Mouse (Mus musculus): ENCODE data around the gene Nxf3.

The Nxf3 gene

GRCm38 (mm10) chrX:136085155-136085554, at the start of gene Nxf3:
Gene Nxf3, minus strand, starts transcription at chrX:136085255.
- no peak for DNase-seq (ENCODE audit: low spot score in 2 of 2)

- DNase-seq (ENCODE audit: low spot score in 2 of 2): peak; percentile 61 to 72
Measured at GRCm38 (mm10) chrX:136127744-136128064, 42.6 kb upstream of the Nxf3 start.

GRCm38 (mm10) chrX:136127038-136127743, 42.1 kb upstream of the Nxf3 start:
- DNase-seq (ENCODE audit: low spot score in 2 of 2): no peak

GRCm38 (mm10) chrX:136115419-136115961, 30.4 kb upstream of the Nxf3 start:
- peak; percentile 66 to 75 for DNase-seq (ENCODE audit: low spot score in 2 of 2)

- no peak for DNase-seq (ENCODE audit: low spot score in 2 of 2)
Measured at GRCm38 (mm10) chrX:136115015-136115414, 30.0 kb upstream of the Nxf3 start.

GRCm38 (mm10) chrX:136107942-136108341, 22.9 kb upstream of the Nxf3 start:
- DNase-seq (ENCODE audit: low spot score in 2 of 2): peak; percentile 74 to 77

- peak in 1 of 2 experiments; percentile 11 for DNase-seq (ENCODE audit: low spot score in 2 of 2)
Measured at GRCm38 (mm10) chrX:136104724-136105088, 19.7 kb upstream of the Nxf3 start.

GRCm38 (mm10) chrX:136104046-136104723, 19.1 kb upstream of the Nxf3 start:
- DNase-seq (ENCODE audit: low spot score in 2 of 2): peak; percentile 6 to 23

GRCm38 (mm10) chrX:136094421-136094820, 9.4 kb upstream of the Nxf3 start:
- peak; percentile 31 to 47 for DNase-seq (ENCODE audit: low spot score in 2 of 2)

- DNase-seq (ENCODE audit: low spot score in 2 of 2): no peak
Measured at GRCm38 (mm10) chrX:136092497-136093279, 7.6 kb upstream of the Nxf3 start.

- DNase-seq (ENCODE audit: low spot score in 2 of 2): peak; percentile 3 to 25
Measured at GRCm38 (mm10) chrX:136068020-136068419, 17.0 kb downstream of the Nxf3 start, which contains the start of gene Bex2. Gene Bex2, minus strand, starts transcription at chrX:136068236.

GRCm38 (mm10) chrX:136067201-136067991, 17.7 kb downstream of the Nxf3 start:
- DNase-seq (ENCODE audit: low spot score in 2 of 2): peak; percentile 5 to 22

GRCm38 (mm10) chrX:136060698-136061097, 24.4 kb downstream of the Nxf3 start:
- no peak for DNase-seq (ENCODE audit: low spot score in 2 of 2)

- DNase-seq (ENCODE audit: low spot score in 2 of 2): no peak
Measured at GRCm38 (mm10) chrX:136051219-136051618, 33.8 kb downstream of the Nxf3 start.

- peak; percentile 71 to 75 for DNase-seq (ENCODE audit: low spot score in 2 of 2)
Measured at GRCm38 (mm10) chrX:136047528-136047927, 37.5 kb downstream of the Nxf3 start.

- no peak for DNase-seq (ENCODE audit: low spot score in 2 of 2)
Measured at GRCm38 (mm10) chrX:136043726-136044125, 41.3 kb downstream of the Nxf3 start.

- DNase-seq (ENCODE audit: low spot score in 2 of 2): peak; percentile 14 to 36
Measured at GRCm38 (mm10) chrX:136032799-136033763, 52.0 kb downstream of the Nxf3 start, which contains the start of gene Arxes1. Gene Arxes1, plus strand, starts transcription at chrX:136033367.

- DNase-seq (ENCODE audit: low spot score in 2 of 2): no peak
Measured at GRCm38 (mm10) chrX:136030331-136030730, 54.7 kb downstream of the Nxf3 start.
